Mouse (Mus musculus) C2C12 (cell line): Measurements from ENCODE around the gene Btc.

ENCODE experiments used
- CTCF ChIP-seq: IDR thresholded peaks from one replicate; pipeline ENCODE4 v1.5.1; 2011; ENCODE audit not compliant: control insufficient read depth, insufficient read depth, insufficient read length
- MAX ChIP-seq: IDR thresholded peaks from one replicate; pipeline ENCODE4 v1.6.1; 2011; ENCODE audit warnings: mild to moderate bottlenecking, control low read depth
- MYOD1 ChIP-seq: IDR thresholded peaks from one replicate; pipeline ENCODE4 v1.6.1; 2011; ENCODE audit warnings: low read depth; ENCODE audit not compliant: control insufficient read depth, insufficient read length
- USF1 ChIP-seq: IDR thresholded peaks from one replicate; pipeline ENCODE4 v1.6.1; 2011; ENCODE audit warnings: low read depth, mild to moderate bottlenecking, control low read depth, moderate library complexity

DNA sequence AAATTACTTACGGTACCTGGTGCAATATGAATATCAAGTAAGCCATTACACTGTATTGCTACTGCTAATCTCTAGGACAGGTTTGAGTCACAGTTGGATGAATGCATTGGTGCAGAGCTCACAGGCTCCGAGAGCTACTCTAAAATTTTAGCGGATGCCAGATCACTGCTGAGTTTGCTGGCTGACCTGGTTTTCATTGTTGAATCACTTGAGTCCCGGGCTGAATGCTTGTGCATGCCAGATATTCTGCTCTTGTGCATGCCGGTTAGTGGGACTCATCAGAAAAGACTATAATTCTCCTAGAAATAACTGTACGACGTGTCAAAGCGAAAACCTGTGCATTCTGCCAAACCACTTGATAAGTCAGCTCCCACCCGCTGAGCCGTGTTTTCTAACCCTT, 35.9 kb downstream of the Btc start:
- TF ChIP-seq CTCF (no peak), MYOD1 (no peak), MAX (no peak), USF1 (no peak)
